Mouse (Mus musculus): ENCODE results near the gene Gse1. TPM values are rescaled to one million over a fixed set of nuclear protein-coding genes. Genes with fewer than 3 reads are reported as not detected.

Gse1 gene
- polyA plus RNA-seq, 1 experiment from 2014 or later = 22.6 TPM

GRCm38 (mm10) chr8:120424829-120425198 is 196.6 kb downstream of the Gse1 start:
- 11% methylated on average over 4 of the region's 4 CpGs for WGBS
- H3K4me3 ChIP-seq (ENCODE audit: low read depth, low read length) = no peak overlapping the region
- peak overlapping the region; percentile 99 for H3K27ac ChIP-seq (ENCODE audit: low read depth, low read length)
- peak overlapping the region; percentile 45 for H3K9ac ChIP-seq (ENCODE audit: low read length)
- no peaks in the 10 kb centered on the region for H3K27me3 ChIP-seq (replicated peaks; ENCODE audit: control insufficient read depth, insufficient read depth, low read length)
- ATAC-seq = no peak; the same call in 1 of the 2 replicates
- no peaks in the 10 kb centered on the region for H3K36me3 ChIP-seq (ENCODE audit: control insufficient read depth, insufficient read depth, low read length)
- peak overlapping the region; percentile 30 for H3K4me2 ChIP-seq (ENCODE audit: low read length)
- DNase-seq (ENCODE audit: low spot score) = no peak
- peaks cover 68% of the 10 kb centered on the region for H3K4me1 ChIP-seq (ENCODE audit: control insufficient read depth, insufficient read depth, low read length)
- H3K9me3 ChIP-seq (replicated peaks; ENCODE audit: control insufficient read depth, low read length) = no peaks in the 10 kb centered on the region

DNA sequence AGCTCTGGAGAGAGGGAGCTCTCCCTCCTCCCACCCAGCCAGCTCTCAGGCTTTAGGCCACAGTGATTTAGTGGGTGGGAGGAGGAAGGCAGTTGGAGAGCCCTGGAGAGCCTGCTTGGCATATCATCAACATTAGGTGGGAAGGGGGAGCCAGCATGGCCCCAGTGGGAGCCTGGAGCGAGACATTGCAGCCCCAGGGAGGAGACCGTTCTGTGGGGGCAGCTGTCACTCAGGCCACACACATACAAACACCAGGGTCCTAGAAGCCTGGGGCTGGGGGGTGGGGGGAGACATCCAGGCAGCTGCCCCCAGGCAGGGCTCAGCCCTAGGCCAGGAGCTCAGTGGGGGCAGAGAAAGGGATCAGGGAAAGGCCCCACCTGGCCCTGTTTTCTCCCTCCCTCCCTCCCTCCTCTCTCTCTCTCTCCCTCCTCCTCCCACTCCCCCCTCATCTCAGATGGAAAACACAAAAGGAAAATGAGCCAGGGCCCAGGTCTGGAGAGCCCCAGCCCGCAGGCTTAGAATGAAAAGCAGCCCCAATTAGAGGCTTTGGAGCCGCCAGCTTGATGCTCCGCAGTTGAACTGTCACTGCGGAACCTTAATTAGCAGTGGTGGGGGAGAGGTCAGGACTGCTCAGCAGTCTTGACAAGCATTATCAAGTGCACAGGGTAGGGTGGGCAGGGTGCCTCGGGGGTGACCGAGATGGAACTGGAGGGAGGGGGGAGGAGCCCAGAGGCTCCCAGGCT is 197.1 kb downstream of the Gse1 start:
- Histone ChIP-seq H3K36me3 (ENCODE audit: control insufficient read depth, insufficient read depth, low read length) (no peaks in the 10 kb centered on the region), H3K27me3 (replicated peaks; ENCODE audit: control insufficient read depth, insufficient read depth, low read length) (no peaks in the 10 kb centered on the region), H3K9ac (ENCODE audit: low read length) (peak overlapping the region; percentile 45), H3K9me3 (replicated peaks; ENCODE audit: control insufficient read depth, low read length) (no peaks in the 10 kb centered on the region), H3K4me2 (ENCODE audit: low read length) (peak overlapping the region; percentile 30), H3K4me3 (ENCODE audit: low read depth, low read length) (no peak overlapping the region), H3K4me1 (ENCODE audit: control insufficient read depth, insufficient read depth, low read length) (peaks cover 67% of the 10 kb centered on the region), H3K27ac (ENCODE audit: low read depth, low read length) (peak overlapping the region; percentile 99)
- ATAC-seq = peak; percentile 88
- DNase-seq (ENCODE audit: low spot score) = peak; percentile 97
- 2% methylated on average over 7 of the region's 8 CpGs for WGBS

DNA sequence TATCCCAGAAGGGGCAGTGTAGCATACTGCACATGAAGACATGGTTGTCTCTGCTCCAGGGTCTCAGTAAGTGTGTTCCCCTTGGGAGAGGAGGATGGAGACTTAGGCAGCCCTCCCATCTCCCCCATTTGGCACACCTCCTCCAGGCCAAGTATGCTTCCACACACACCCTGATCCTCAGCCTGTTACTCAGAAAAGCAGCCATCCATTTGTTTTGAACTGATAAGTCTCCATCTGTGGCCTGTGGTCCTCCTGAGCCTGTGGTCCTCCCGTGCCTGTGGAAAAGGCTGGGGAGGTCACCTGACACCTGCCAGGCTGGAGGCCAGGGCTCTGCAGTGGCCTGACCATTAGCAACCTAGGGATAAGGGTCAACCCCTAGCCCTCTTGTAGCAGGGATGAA is 197.8 kb downstream of the Gse1 start:
- ATAC-seq (no peak), DNase-seq (ENCODE audit: low spot score) (no peak)
- H3K27me3 ChIP-seq (replicated peaks; ENCODE audit: control insufficient read depth, insufficient read depth, low read length) = no peaks in the 10 kb centered on the region
- no peaks in the 10 kb centered on the region for H3K9me3 ChIP-seq (replicated peaks; ENCODE audit: control insufficient read depth, low read length)
- H3K4me3 ChIP-seq (ENCODE audit: low read depth, low read length) = no peak overlapping the region
- 14% methylated on average over 1 of the region's 1 CpGs for WGBS
- H3K4me2 ChIP-seq (ENCODE audit: low read length) = no peak overlapping the region
- H3K36me3 ChIP-seq (ENCODE audit: control insufficient read depth, insufficient read depth, low read length) = no peaks in the 10 kb centered on the region
- H3K9ac ChIP-seq (ENCODE audit: low read length) = no peak overlapping the region
- peak overlapping the region; percentile 99 for H3K27ac ChIP-seq (ENCODE audit: low read depth, low read length)
- peaks cover 62% of the 10 kb centered on the region for H3K4me1 ChIP-seq (ENCODE audit: control insufficient read depth, insufficient read depth, low read length)

- DNase-seq (ENCODE audit: low spot score) = peak; percentile 71
- peak overlapping the region; percentile 32; the same call in 1 of the 2 replicates for H3K9ac ChIP-seq (ENCODE audit: low read length)
- no peak for ATAC-seq
Measured at GRCm38 (mm10) chr8:120426622-120427385, 198.5 kb downstream of the Gse1 start.

GRCm38 (mm10) chr8:120428492-120428891 is 200.2 kb downstream of the Gse1 start:
- no peak for DNase-seq (ENCODE audit: low spot score)
- no peak for ATAC-seq
- Histone ChIP-seq H3K36me3 (ENCODE audit: control insufficient read depth, insufficient read depth, low read length) (no peaks in the 10 kb centered on the region), H3K27ac (ENCODE audit: low read depth, low read length) (no peak overlapping the region), H3K4me2 (ENCODE audit: low read length) (no peak overlapping the region), H3K27me3 (replicated peaks; ENCODE audit: control insufficient read depth, insufficient read depth, low read length) (no peaks in the 10 kb centered on the region), H3K9me3 (replicated peaks; ENCODE audit: control insufficient read depth, low read length) (no peaks in the 10 kb centered on the region), H3K4me1 (ENCODE audit: control insufficient read depth, insufficient read depth, low read length) (peaks cover 54% of the 10 kb centered on the region), H3K4me3 (ENCODE audit: low read depth, low read length) (no peak overlapping the region), H3K9ac (ENCODE audit: low read length) (no peak overlapping the region)
- 91% methylated on average over 5 of the region's 5 CpGs for WGBS

More at GRCm38 (mm10) chr8:120426622-120427385, 198.5 kb downstream of the Gse1 start:
- Histone ChIP-seq H3K27ac (ENCODE audit: low read depth, low read length) (peak overlapping the region; percentile 99), H3K4me2 (ENCODE audit: low read length) (no peak overlapping the region), H3K27me3 (replicated peaks; ENCODE audit: control insufficient read depth, insufficient read depth, low read length) (no peaks in the 10 kb centered on the region), H3K4me1 (ENCODE audit: control insufficient read depth, insufficient read depth, low read length) (peaks cover 55% of the 10 kb centered on the region), H3K4me3 (ENCODE audit: low read depth, low read length) (no peak overlapping the region), H3K9me3 (replicated peaks; ENCODE audit: control insufficient read depth, low read length) (no peaks in the 10 kb centered on the region), H3K36me3 (ENCODE audit: control insufficient read depth, insufficient read depth, low read length) (no peaks in the 10 kb centered on the region)
- 12% methylated on average over 20 of the region's 20 CpGs for WGBS

- no peaks in the 10 kb centered on the region for H3K27me3 ChIP-seq (replicated peaks; ENCODE audit: control insufficient read depth, insufficient read depth, low read length)
- peaks cover 48% of the 10 kb centered on the region for H3K4me1 ChIP-seq (ENCODE audit: control insufficient read depth, insufficient read depth, low read length)
- no peak overlapping the region for H3K4me2 ChIP-seq (ENCODE audit: low read length)
- no peak overlapping the region for H3K9ac ChIP-seq (ENCODE audit: low read length)
- ATAC-seq (no peak), DNase-seq (ENCODE audit: low spot score) (no peak)
- no peaks in the 10 kb centered on the region for H3K36me3 ChIP-seq (ENCODE audit: control insufficient read depth, insufficient read depth, low read length)
- no peak overlapping the region for H3K4me3 ChIP-seq (ENCODE audit: low read depth, low read length)
- 92% methylated on average over 1 of the region's 1 CpGs for WGBS
- peaks cover 3% of the 10 kb centered on the region; the same call in 1 of the 2 replicates for H3K9me3 ChIP-seq (replicated peaks; ENCODE audit: control insufficient read depth, low read length)
- no peak overlapping the region; the same call in 1 of the 2 replicates for H3K27ac ChIP-seq (ENCODE audit: low read depth, low read length)
Measured at GRCm38 (mm10) chr8:120429116-120429515, 200.9 kb downstream of the Gse1 start.

DNA sequence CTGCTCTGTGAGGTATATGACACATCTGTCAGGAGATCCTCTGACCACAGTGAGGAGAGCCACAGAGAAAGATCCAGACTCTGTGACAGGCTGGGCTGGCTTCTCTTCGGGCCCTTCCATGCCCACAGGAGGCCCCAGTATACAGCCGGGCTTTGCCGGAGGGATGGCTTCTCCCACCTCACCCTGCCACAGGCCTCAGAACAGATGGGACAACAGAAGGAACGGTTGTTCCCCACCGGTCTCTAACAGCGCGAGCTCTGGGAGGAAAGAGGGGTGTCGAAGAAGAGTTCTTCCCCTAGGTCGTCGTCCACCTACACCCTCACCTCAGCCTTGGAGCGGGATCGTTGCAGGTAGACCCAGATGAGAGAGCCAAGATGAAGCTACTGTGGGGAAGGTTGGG is 202.8 kb downstream of the Gse1 start:
- Histone ChIP-seq H3K27ac (ENCODE audit: low read depth, low read length) (peak overlapping the region; percentile 46; the same call in 1 of the 2 replicates), H3K36me3 (ENCODE audit: control insufficient read depth, insufficient read depth, low read length) (no peaks in the 10 kb centered on the region), H3K4me2 (ENCODE audit: low read length) (no peak overlapping the region), H3K27me3 (replicated peaks; ENCODE audit: control insufficient read depth, insufficient read depth, low read length) (no peaks in the 10 kb centered on the region), H3K9ac (ENCODE audit: low read length) (no peak overlapping the region), H3K4me1 (ENCODE audit: control insufficient read depth, insufficient read depth, low read length) (peaks cover 29% of the 10 kb centered on the region), H3K4me3 (ENCODE audit: low read depth, low read length) (no peak overlapping the region), H3K9me3 (replicated peaks; ENCODE audit: control insufficient read depth, low read length) (peaks cover 3% of the 10 kb centered on the region; the same call in 1 of the 2 replicates)
- WGBS = 71% methylated on average over 12 of the region's 12 CpGs
- ATAC-seq (no peak), DNase-seq (ENCODE audit: low spot score) (no peak)

GRCm38 (mm10) chr8:120432438-120432837 is 204.2 kb downstream of the Gse1 start:
- H3K27me3 ChIP-seq (replicated peaks; ENCODE audit: control insufficient read depth, insufficient read depth, low read length) = no peaks in the 10 kb centered on the region
- ATAC-seq (no peak), DNase-seq (ENCODE audit: low spot score) (no peak)
- H3K9ac ChIP-seq (ENCODE audit: low read length) = no peak overlapping the region
- no peaks in the 10 kb centered on the region for H3K36me3 ChIP-seq (ENCODE audit: control insufficient read depth, insufficient read depth, low read length)
- 0 out of 2 replicates have a peak overlapping the region, but pooled peaks have one; percentile 71 for H3K27ac ChIP-seq (ENCODE audit: low read depth, low read length)
- H3K4me2 ChIP-seq (ENCODE audit: low read length) = no peak overlapping the region
- H3K4me3 ChIP-seq (ENCODE audit: low read depth, low read length) = no peak overlapping the region
- WGBS = 76% methylated on average over 7 of the region's 7 CpGs
- peaks cover 3% of the 10 kb centered on the region; the same call in 1 of the 2 replicates for H3K9me3 ChIP-seq (replicated peaks; ENCODE audit: control insufficient read depth, low read length)
- peaks cover 28% of the 10 kb centered on the region for H3K4me1 ChIP-seq (ENCODE audit: control insufficient read depth, insufficient read depth, low read length)
